Mouse (Mus musculus): ENCODE data around the gene Myo1b. TPM values are rescaled to one million over a fixed set of nuclear protein-coding genes. Genes with fewer than 3 reads are reported as not detected.

The Myo1b gene
- polyA plus RNA-seq, 1 experiment from 2014 or later = 80.4 TPM

DNA sequence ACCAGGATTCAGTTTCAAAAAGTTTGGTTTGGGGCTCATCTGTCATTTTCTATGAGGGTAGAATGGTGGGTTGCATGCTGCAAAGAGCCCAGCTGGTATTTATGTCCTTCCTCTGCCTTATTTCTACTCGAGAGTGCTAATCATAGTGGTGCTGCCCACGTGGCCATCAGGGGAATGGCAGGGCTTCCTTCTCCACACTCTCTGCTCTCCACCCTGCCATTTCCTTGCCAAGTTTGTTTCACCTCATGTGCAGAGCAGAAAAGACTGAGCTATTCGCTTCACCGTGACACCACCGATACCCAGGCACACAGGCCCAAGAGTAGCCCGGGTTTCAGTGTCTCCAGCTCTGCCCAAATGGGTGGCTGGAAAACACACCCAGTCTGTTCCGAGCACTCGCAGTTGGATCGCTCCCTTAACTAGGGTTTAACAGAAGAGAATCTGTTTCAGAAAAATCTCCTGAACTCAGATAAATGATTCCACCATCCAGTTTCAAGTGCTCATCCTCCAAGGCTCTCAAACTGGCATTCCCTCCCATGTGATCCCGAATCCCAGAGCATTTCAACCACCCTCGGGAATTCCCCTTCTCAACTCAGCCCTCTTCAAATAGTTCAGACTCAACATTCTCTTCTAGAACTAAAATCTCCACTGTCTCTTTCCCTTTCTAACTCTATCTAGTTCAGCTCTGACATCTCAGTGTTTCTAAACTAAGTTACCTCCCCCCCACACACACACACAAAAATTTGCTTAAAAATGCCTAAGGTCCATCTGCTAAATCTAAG lies 77.8 kb downstream of the Myo1b start:
- ATAC-seq (ENCODE audit: low read depth) = peak; percentile 74
- no peak overlapping the region for H3K4me2 ChIP-seq (ENCODE audit: low read depth, low read length)

DNA sequence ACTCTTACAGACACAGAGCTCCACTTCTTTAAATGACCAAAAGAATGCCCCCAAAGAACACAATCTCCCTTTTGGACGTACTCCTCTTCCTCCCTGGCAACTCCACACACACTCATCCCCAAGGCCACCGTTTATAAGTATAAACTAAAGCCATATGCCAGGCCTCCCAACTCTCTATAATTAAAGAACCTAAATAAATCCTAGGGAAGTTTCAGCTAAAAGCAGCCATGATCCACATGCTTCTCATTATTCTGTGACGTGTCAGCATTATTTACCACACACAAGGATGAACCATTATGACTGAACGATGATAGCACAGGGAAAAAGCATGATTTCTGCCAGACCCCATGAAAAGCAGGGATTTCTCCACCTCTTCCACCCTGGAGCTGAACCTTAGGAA lies 78.6 kb downstream of the Myo1b start:
- ATAC-seq (ENCODE audit: low read depth) = no peak
- Histone ChIP-seq H3K9me3 (ENCODE audit: control insufficient read depth, low read length) (no peaks in the 10 kb centered on the region), H3K27ac (ENCODE audit: low read length) (no peak overlapping the region), H3K36me3 (ENCODE audit: control insufficient read depth, insufficient read depth, low read length) (peaks cover 5% of the 10 kb centered on the region), H3K27me3 (ENCODE audit: control insufficient read depth, insufficient read depth, low read depth, low read length) (no peaks in the 10 kb centered on the region), H3K4me1 (replicated peaks; ENCODE audit: control insufficient read depth, insufficient read depth, low read length) (peaks cover 25% of the 10 kb centered on the region), H3K9ac (ENCODE audit: low read length) (no peak overlapping the region), H3K4me3 (ENCODE audit: low read length) (no peak overlapping the region), H3K4me2 (ENCODE audit: low read depth, low read length) (no peak overlapping the region)
- 42% methylated on average over 4 of the region's 4 CpGs for WGBS

More for the DNA sequence above, 77.8 kb downstream of the Myo1b start:
- 56% methylated on average over 11 of the region's 11 CpGs for WGBS
- no peaks in the 10 kb centered on the region for H3K9me3 ChIP-seq (ENCODE audit: control insufficient read depth, low read length)
- H3K4me1 ChIP-seq (replicated peaks; ENCODE audit: control insufficient read depth, insufficient read depth, low read length) = peaks cover 28% of the 10 kb centered on the region
- H3K4me3 ChIP-seq (ENCODE audit: low read length) = no peak overlapping the region
- no peaks in the 10 kb centered on the region; the same call in 1 of the 2 replicates for H3K36me3 ChIP-seq (ENCODE audit: control insufficient read depth, insufficient read depth, low read length)
- no peak overlapping the region for H3K27ac ChIP-seq (ENCODE audit: low read length)
- no peaks in the 10 kb centered on the region for H3K27me3 ChIP-seq (ENCODE audit: control insufficient read depth, insufficient read depth, low read depth, low read length)
- no peak overlapping the region for H3K9ac ChIP-seq (ENCODE audit: low read length)

DNA sequence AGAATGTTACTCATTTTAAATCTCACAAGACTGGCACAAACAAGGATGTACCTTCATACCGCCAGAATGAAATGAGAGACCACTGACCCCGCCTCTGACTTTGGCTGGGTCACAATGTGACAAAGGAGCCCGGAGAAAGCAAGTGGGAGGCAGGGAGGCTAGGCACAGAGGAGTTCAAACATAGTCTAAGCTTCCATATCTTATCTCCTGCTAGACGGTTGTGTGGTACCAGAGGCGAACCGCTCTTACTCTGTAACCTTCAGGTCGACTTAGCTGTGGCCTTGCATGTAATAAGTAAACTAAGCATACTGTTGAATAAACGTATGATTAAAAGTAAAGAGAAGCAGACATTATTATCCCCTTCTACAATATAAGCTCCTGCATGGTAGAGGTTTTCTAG lies 80.1 kb downstream of the Myo1b start:
- Histone ChIP-seq H3K4me3 (ENCODE audit: low read length) (no peak overlapping the region), H3K27ac (ENCODE audit: low read length) (no peak overlapping the region), H3K4me2 (ENCODE audit: low read depth, low read length) (no peak overlapping the region), H3K9me3 (ENCODE audit: control insufficient read depth, low read length) (no peaks in the 10 kb centered on the region), H3K27me3 (ENCODE audit: control insufficient read depth, insufficient read depth, low read depth, low read length) (no peaks in the 10 kb centered on the region), H3K9ac (ENCODE audit: low read length) (no peak overlapping the region), H3K36me3 (ENCODE audit: control insufficient read depth, insufficient read depth, low read length) (peaks cover 5% of the 10 kb centered on the region), H3K4me1 (replicated peaks; ENCODE audit: control insufficient read depth, insufficient read depth, low read length) (peaks cover 25% of the 10 kb centered on the region)
- ATAC-seq (ENCODE audit: low read depth) = no peak
- 41% methylated on average over 8 of the region's 8 CpGs for WGBS

DNA sequence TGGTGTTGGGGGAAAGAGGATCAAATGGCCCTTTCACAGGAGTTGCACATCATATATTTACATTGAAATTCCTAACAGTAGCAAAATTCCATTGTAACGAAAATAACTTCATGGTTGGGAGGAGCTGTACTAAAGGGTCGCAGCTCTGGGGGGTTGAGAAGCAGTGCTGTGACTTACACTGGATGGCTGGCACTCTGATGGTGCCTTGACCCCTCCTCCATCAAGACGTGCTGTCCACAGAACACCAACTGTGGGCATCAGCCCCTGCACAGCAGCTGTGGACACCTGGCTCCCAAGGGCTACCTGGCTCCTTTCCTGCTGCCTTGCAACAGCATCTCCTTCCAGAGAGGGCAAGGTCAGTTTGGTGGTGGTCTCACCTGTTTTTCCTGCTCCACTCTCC lies 81.8 kb downstream of the Myo1b start:
- Histone ChIP-seq H3K4me1 (replicated peaks; ENCODE audit: control insufficient read depth, insufficient read depth, low read length) (peaks cover 25% of the 10 kb centered on the region), H3K27me3 (ENCODE audit: control insufficient read depth, insufficient read depth, low read depth, low read length) (no peaks in the 10 kb centered on the region), H3K36me3 (ENCODE audit: control insufficient read depth, insufficient read depth, low read length) (peaks cover 5% of the 10 kb centered on the region), H3K9me3 (ENCODE audit: control insufficient read depth, low read length) (no peaks in the 10 kb centered on the region), H3K4me2 (ENCODE audit: low read depth, low read length) (no peak overlapping the region), H3K4me3 (ENCODE audit: low read length) (no peak overlapping the region), H3K27ac (ENCODE audit: low read length) (no peak overlapping the region), H3K9ac (ENCODE audit: low read length) (no peak overlapping the region)
- no peak for ATAC-seq (ENCODE audit: low read depth)
- WGBS = 52% methylated on average over 3 of the region's 3 CpGs

DNA sequence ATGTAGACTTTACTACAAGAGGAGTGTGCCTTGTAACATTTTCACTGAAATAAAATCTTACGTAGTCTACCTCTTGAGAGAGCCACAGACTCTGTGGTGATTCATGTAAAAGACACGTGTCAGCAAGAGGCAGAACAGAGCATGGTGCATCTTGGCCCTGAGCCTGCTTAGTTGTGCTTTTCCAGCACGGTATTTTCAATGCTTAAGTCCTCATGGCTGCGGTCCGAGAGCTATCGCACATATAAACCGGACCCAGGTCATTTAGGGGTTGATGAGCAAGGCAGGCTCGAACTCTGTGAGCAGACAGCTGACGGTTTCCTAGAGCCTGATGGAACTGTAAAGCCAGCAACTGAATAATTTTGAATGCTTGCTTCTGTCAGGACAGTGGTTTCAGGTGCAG lies 86.5 kb downstream of the Myo1b start:
- Histone ChIP-seq H3K4me2 (ENCODE audit: low read depth, low read length) (no peak overlapping the region), H3K27ac (ENCODE audit: low read length) (no peak overlapping the region), H3K9ac (ENCODE audit: low read length) (no peak overlapping the region), H3K27me3 (ENCODE audit: control insufficient read depth, insufficient read depth, low read depth, low read length) (no peaks in the 10 kb centered on the region), H3K4me3 (ENCODE audit: low read length) (no peak overlapping the region), H3K9me3 (ENCODE audit: control insufficient read depth, low read length) (no peaks in the 10 kb centered on the region), H3K36me3 (ENCODE audit: control insufficient read depth, insufficient read depth, low read length) (peaks cover 5% of the 10 kb centered on the region), H3K4me1 (replicated peaks; ENCODE audit: control insufficient read depth, insufficient read depth, low read length) (0 out of 2 replicates have a peak, but pooled peaks cover 6% of the 10 kb centered on the region)
- 81% methylated on average over 9 of the region's 9 CpGs for WGBS
- no peak for ATAC-seq (ENCODE audit: low read depth)

DNA sequence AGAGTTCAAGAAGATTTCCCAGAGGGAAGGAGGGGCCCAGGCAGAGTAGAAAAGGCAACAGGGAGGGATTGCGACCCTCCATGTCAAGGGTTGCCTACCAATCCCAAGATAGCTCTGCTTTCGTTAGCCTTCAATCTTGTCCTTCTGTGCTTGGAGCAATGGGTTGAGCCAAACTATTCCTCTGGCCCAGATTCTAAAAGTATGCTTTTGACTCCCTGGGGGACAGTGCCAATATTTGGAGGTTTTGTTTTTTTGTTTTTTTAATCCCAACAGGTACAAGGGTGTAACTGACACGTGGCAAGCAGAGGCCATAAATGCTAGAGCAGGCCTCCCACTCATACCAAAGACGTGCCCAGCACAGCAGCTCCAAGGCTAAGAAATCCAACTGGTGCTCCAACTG lies 93.3 kb downstream of the Myo1b start:
- no peak overlapping the region for H3K4me3 ChIP-seq (ENCODE audit: low read length)
- no peaks in the 10 kb centered on the region for H3K9me3 ChIP-seq (ENCODE audit: control insufficient read depth, low read length)
- no peak overlapping the region for H3K9ac ChIP-seq (ENCODE audit: low read length)
- peak overlapping the region; percentile 66 for H3K27ac ChIP-seq (ENCODE audit: low read length)
- ATAC-seq (ENCODE audit: low read depth) = no peak
- 0 out of 2 replicates have a peak, but pooled peaks cover under 1% of the 10 kb centered on the region for H3K36me3 ChIP-seq (ENCODE audit: control insufficient read depth, insufficient read depth, low read length)
- H3K4me2 ChIP-seq (ENCODE audit: low read depth, low read length) = no peak overlapping the region
- no peaks in the 10 kb centered on the region for H3K27me3 ChIP-seq (ENCODE audit: control insufficient read depth, insufficient read depth, low read depth, low read length)
- peaks cover 37% of the 10 kb centered on the region for H3K4me1 ChIP-seq (replicated peaks; ENCODE audit: control insufficient read depth, insufficient read depth, low read length)
- WGBS = 82% methylated on average over 4 of the region's 4 CpGs

DNA sequence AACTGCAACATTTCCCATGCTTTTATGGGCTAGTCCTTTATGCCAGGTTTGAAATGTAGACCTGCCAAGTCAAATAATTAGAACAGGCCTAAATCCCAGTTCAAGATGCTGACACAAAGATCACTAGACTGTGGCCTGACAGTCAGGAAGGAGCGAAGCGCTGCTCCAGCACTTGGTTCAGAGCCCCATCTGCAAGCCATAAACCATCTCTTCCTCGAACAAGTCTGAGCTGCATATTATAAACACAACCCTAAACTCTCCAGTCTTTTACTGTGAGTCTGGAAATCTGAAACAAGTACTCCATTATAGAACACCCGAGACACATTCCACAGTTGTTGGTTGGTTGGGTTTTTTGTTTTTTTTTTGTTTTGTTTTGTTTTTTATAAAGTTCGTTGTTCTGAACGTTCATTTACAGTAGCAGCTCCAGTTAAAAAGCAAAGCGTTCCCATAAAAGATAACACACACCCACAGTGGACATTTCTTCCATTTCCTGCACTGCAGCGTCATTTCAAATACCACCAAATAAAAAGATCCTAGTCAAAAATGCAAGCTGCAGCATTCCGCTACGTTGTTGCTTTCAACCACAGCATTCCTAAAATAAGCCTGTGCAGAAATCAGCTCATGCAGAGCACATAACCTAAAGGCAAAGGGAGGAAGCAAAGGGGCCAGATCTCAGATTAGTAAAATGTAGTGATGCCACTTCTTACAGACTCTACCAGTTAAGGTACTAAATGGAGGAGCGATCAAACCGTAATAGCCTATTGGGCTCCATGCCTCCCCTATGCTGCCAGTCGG lies 94.0 kb downstream of the Myo1b start:
- Histone ChIP-seq H3K9me3 (ENCODE audit: control insufficient read depth, low read length) (no peaks in the 10 kb centered on the region), H3K36me3 (ENCODE audit: control insufficient read depth, insufficient read depth, low read length) (0 out of 2 replicates have a peak, but pooled peaks cover 4% of the 10 kb centered on the region), H3K4me3 (ENCODE audit: low read length) (no peak overlapping the region), H3K4me2 (ENCODE audit: low read depth, low read length) (no peak overlapping the region), H3K27ac (ENCODE audit: low read length) (peak overlapping the region; percentile 66), H3K9ac (ENCODE audit: low read length) (no peak overlapping the region; the same call in 1 of the 2 replicates), H3K27me3 (ENCODE audit: control insufficient read depth, insufficient read depth, low read depth, low read length) (no peaks in the 10 kb centered on the region), H3K4me1 (replicated peaks; ENCODE audit: control insufficient read depth, insufficient read depth, low read length) (peaks cover 37% of the 10 kb centered on the region)
- 57% methylated on average over 13 of the region's 13 CpGs for WGBS
- peak; percentile 42 for ATAC-seq (ENCODE audit: low read depth)

DNA sequence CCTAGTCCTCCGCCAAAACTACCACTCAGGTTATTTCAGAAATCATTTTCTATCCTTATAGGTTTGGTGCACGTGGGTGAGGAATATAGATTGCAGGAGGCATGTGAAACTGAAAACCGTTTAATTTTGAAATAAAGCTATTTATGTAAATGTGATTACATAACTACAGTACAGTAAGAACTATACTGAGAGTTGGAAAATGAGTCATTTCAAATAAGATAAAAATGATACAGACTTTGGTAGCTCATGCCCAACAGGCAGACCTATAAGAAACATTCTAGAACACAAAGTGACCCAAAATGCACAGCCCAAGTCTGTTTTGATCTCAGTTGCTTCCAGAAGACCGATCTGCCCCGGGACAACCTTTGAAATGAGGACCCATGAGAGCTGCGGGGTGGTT lies 95.4 kb downstream of the Myo1b start:
- no peak overlapping the region for H3K4me3 ChIP-seq (ENCODE audit: low read length)
- no peak overlapping the region for H3K9ac ChIP-seq (ENCODE audit: low read length)
- no peaks in the 10 kb centered on the region for H3K27me3 ChIP-seq (ENCODE audit: control insufficient read depth, insufficient read depth, low read depth, low read length)
- no peak overlapping the region for H3K4me2 ChIP-seq (ENCODE audit: low read depth, low read length)
- no peak overlapping the region; the same call in 1 of the 2 replicates for H3K27ac ChIP-seq (ENCODE audit: low read length)
- no peak for ATAC-seq (ENCODE audit: low read depth)
- peaks cover 40% of the 10 kb centered on the region for H3K4me1 ChIP-seq (replicated peaks; ENCODE audit: control insufficient read depth, insufficient read depth, low read length)
- H3K36me3 ChIP-seq (ENCODE audit: control insufficient read depth, insufficient read depth, low read length) = 0 out of 2 replicates have a peak, but pooled peaks cover 8% of the 10 kb centered on the region
- H3K9me3 ChIP-seq (ENCODE audit: control insufficient read depth, low read length) = no peaks in the 10 kb centered on the region
- 86% methylated on average over 6 of the region's 6 CpGs for WGBS

DNA sequence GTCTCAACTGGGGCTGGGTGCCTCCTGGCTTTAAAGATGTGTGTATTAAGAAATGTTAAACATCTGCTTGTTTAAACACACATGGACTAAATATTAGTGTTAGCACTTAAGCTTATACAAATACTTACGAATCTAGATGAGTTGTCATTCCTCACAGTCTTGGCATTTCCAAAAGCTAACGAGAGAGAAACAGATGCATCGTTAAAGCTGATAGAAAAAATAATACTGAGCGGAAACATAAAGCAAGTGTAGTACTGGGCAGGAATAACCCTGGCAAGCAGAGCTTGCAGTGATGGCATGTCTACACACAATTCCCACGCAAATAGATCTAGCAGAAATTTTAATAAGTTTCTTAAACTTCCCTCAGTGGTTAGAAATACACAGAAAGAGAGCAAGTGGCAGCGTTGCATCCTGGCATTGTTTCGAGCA lies 95.8 kb downstream of the Myo1b start:
- peak; percentile 77 for ATAC-seq (ENCODE audit: low read depth)
- WGBS = 29% methylated on average over 7 of the region's 7 CpGs

More for the DNA sequence above, 95.8 kb downstream of the Myo1b start:
- H3K9me3 ChIP-seq (ENCODE audit: control insufficient read depth, low read length) = no peaks in the 10 kb centered on the region
- no peak overlapping the region for H3K9ac ChIP-seq (ENCODE audit: low read length)
- no peak overlapping the region for H3K4me3 ChIP-seq (ENCODE audit: low read length)
- H3K36me3 ChIP-seq (ENCODE audit: control insufficient read depth, insufficient read depth, low read length) = 0 out of 2 replicates have a peak, but pooled peaks cover 8% of the 10 kb centered on the region
- no peak overlapping the region for H3K4me2 ChIP-seq (ENCODE audit: low read depth, low read length)
- peaks cover 39% of the 10 kb centered on the region for H3K4me1 ChIP-seq (replicated peaks; ENCODE audit: control insufficient read depth, insufficient read depth, low read length)
- H3K27me3 ChIP-seq (ENCODE audit: control insufficient read depth, insufficient read depth, low read depth, low read length) = no peaks in the 10 kb centered on the region
- no peak overlapping the region; the same call in 1 of the 2 replicates for H3K27ac ChIP-seq (ENCODE audit: low read length)

Measured in lung, embryonic 16.5 days (tissue).